Mouse (Mus musculus): ENCODE measurements around the gene Tnfsf13b.

Gene Tnfsf13b

DNA sequence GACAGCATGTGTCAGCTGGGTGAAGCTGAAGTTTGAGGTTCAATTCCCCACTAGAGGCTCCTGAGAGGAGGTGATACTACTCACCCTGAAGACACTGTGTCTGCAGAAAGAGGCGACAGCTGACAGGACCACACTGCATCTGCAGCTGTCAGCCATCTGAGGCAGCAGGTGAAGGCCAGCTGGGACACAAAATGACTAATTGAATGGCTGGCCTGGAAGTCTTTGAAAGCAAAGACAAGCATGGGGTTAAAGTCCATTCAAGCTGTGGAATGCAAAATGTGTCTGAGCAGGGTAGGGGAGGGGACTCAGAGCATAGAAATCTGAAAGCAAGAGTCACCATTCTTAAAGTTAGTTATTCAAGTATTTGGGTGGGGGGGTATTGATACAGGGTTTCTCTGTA is 54.7 kb downstream of the Tnfsf13b start:
- Histone ChIP-seq H3K4me3 (replicated peaks; ENCODE audit: low read length) (no peak overlapping the region), H3K4me1 (replicated peaks; ENCODE audit: low read depth, low read length) (no peaks in the 10 kb centered on the region)
- TF ChIP-seq CTCF (conservative IDR thresholded peaks at IDR 0.05; ENCODE audit: low read length) (no peak), NANOG (IDR thresholded peaks at IDR 0.05; ENCODE audit: borderline replicate concordance, low read length) (no peak), POU5F1 (IDR thresholded peaks at IDR 0.05; ENCODE audit: borderline replicate concordance, low read length) (no peak)

DNA sequence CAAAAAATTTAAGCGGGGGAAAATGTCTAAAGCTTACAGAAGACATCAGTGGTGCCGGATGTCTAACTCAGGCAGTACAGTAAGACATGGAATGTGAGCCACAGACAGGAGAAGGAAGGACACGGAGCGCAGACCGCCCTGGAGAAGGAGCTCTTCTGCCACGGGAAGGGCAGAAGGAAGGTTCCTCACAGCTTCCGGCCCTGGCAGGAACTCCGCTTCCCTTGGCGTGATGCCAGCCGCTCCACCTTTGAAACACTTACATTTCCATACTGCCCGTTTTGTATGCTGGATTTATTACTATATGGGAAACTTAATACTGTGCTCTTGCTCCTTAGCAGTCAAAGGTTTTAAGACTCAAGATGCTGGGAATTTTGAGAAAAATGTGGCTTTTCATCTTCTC is 60.6 kb downstream of the Tnfsf13b start:
- Histone ChIP-seq H3K4me3 (replicated peaks; ENCODE audit: low read length) (no peak overlapping the region), H3K36me3 (ENCODE audit: insufficient read depth, low read length) (no peaks in the 10 kb centered on the region), H3K4me1 (replicated peaks; ENCODE audit: low read depth, low read length) (no peaks in the 10 kb centered on the region), H3K9me3 (ENCODE audit: low read length) (no peaks in the 10 kb centered on the region), H3K27me3 (ENCODE audit: insufficient read depth, low read length) (no peaks in the 10 kb centered on the region)
- TF ChIP-seq POU5F1 (IDR thresholded peaks at IDR 0.05; ENCODE audit: borderline replicate concordance, low read length): no peak
- TF ChIP-seq NANOG (IDR thresholded peaks at IDR 0.05; ENCODE audit: borderline replicate concordance, low read length): no peak
- no peak for TF ChIP-seq CTCF (conservative IDR thresholded peaks at IDR 0.05; ENCODE audit: low read length)

More for the DNA sequence above, 54.7 kb downstream of the Tnfsf13b start:
- no peaks in the 10 kb centered on the region for H3K9me3 ChIP-seq (ENCODE audit: low read length)
- no peaks in the 10 kb centered on the region for H3K27me3 ChIP-seq (ENCODE audit: insufficient read depth, low read length)
- no peaks in the 10 kb centered on the region for H3K36me3 ChIP-seq (ENCODE audit: insufficient read depth, low read length)

DNA sequence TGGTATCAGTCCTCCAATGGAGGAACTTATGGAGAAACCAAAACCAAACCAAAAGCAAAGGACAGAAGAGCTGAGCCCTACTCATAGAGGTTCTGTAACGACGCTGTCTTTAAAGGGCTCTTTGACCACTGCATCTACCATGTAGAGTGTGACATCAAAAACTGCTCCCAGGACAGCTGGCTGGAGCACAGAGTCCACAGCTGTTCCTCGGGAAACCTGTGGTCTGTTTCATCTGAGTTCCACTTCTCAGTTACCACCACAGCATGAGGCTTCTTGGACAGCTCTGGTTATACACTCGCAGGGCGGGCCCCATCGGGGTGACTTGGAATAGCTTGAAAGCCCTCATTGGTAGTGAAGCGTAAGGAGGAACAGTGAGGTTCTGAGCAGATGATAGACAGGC is 61.5 kb downstream of the Tnfsf13b start:
- Histone ChIP-seq H3K36me3 (ENCODE audit: insufficient read depth, low read length) (no peaks in the 10 kb centered on the region), H3K4me3 (replicated peaks; ENCODE audit: low read length) (no peak overlapping the region), H3K4me1 (replicated peaks; ENCODE audit: low read depth, low read length) (no peaks in the 10 kb centered on the region), H3K27me3 (ENCODE audit: insufficient read depth, low read length) (no peaks in the 10 kb centered on the region), H3K9me3 (ENCODE audit: low read length) (no peaks in the 10 kb centered on the region)
- TF ChIP-seq NANOG (IDR thresholded peaks at IDR 0.05; ENCODE audit: borderline replicate concordance, low read length) (no peak), CTCF (conservative IDR thresholded peaks at IDR 0.05; ENCODE audit: low read length) (no peak), POU5F1 (IDR thresholded peaks at IDR 0.05; ENCODE audit: borderline replicate concordance, low read length) (no peak)

DNA sequence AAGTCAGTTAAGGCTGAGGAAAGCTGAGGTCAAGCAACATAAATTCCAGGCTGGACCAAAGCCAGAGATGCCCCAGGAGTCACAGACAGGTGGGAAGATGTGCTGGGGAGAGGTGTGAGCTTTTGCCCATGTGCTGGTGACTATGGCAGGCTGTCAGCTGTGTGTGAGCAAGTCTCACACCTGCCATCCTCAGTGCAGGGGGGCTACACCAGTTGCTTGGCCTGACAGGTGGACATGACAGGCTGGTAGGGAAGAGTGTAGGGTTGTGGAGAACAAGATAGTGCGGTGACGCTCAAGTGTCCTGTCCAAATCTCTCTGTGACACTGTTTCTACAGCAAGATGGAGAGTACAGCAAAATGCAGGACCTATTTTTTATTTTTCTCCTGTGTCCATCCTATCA is 66.1 kb downstream of the Tnfsf13b start:
- Histone ChIP-seq H3K4me3 (replicated peaks; ENCODE audit: low read length) (no peak overlapping the region), H3K9me3 (ENCODE audit: low read length) (no peaks in the 10 kb centered on the region), H3K36me3 (ENCODE audit: insufficient read depth, low read length) (no peaks in the 10 kb centered on the region), H3K4me1 (replicated peaks; ENCODE audit: low read depth, low read length) (no peaks in the 10 kb centered on the region), H3K27me3 (ENCODE audit: insufficient read depth, low read length) (no peaks in the 10 kb centered on the region)
- TF ChIP-seq POU5F1 (IDR thresholded peaks at IDR 0.05; ENCODE audit: borderline replicate concordance, low read length): no peak
- no peak for TF ChIP-seq NANOG (IDR thresholded peaks at IDR 0.05; ENCODE audit: borderline replicate concordance, low read length)
- no peak for TF ChIP-seq CTCF (conservative IDR thresholded peaks at IDR 0.05; ENCODE audit: low read length)

Measured in E14TG2a.4 (cell line).